Mouse (Mus musculus): Measurements from ENCODE around the gene Sema4f.
A peak's percentile ranks its signal among the peaks of the same experiment; 100 is the strongest.

DNA sequence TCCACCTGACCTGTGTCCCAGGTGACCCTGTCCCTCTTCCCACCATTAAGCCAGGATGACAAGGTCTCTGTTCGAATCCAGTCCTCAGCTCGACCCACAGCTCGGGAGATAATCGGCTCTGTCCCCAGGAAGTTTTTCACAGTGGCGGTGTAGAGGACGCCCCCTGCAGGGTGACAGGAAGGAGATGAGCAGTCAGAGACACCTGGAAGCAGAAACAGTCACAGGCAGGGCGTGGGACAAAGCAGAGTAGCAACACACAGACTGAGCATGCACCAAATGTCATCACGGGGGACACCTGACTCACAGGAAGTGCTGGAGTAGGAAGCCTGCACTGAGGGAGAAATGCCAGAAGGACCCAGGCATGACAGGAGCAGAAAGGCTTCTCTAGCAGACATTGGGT, 20.0 kb downstream of the Sema4f start:
- no peak for TF ChIP-seq CHD2 (IDR thresholded peaks at IDR 0.05; ENCODE audit: low read length)
- TF ChIP-seq ZNF384 (IDR thresholded peaks at IDR 0.05; ENCODE audit: low read depth, low read length): no peak
- TF ChIP-seq POLR2A (IDR thresholded peaks at IDR 0.05; ENCODE audit: low read depth, low read length): no peak
- no peak for TF ChIP-seq MAX (IDR thresholded peaks at IDR 0.05; ENCODE audit: low read length)
- 0 out of 4 replicates have a peak, but pooled peaks of 1 of the 2 experiments have one; percentile 28 for TF ChIP-seq CTCF (conservative IDR thresholded peaks at IDR 0.05 in 1 of 2, IDR thresholded peaks at IDR 0.05 in 1 of 2; ENCODE audit: low read depth in 2 of 2, low read length in 2 of 2)
